Mouse (Mus musculus) yolk sac, embryonic 10.5 days (tissue): ENCODE results near the gene Accsl.

Experiments used
- DNase-seq: peaks from one replicate; pipeline ENCODE4 v3.0.0-alpha.2; 2017; ENCODE audit warnings: low spot score

Accsl gene

GRCm38 (mm10) chr2:93874606-93875005, 5.6 kb upstream of the Accsl start:
- no peak for DNase-seq

- no peak for DNase-seq
Observed at GRCm38 (mm10) chr2:93874227-93874514, 5.2 kb upstream of the Accsl start.

GRCm38 (mm10) chr2:93873449-93874226, 4.7 kb upstream of the Accsl start:
- peak; percentile 32 for DNase-seq

GRCm38 (mm10) chr2:93872257-93872656, 3.3 kb upstream of the Accsl start:
- DNase-seq = no peak

GRCm38 (mm10) chr2:93871411-93871925, 2.5 kb upstream of the Accsl start:
- no peak for DNase-seq

GRCm38 (mm10) chr2:93870842-93871241, 1.9 kb upstream of the Accsl start:
- peak; percentile 45 for DNase-seq

GRCm38 (mm10) chr2:93868566-93868965, 391 bp downstream of the Accsl start:
- DNase-seq = no peak

GRCm38 (mm10) chr2:93863229-93863628, 5.7 kb downstream of the Accsl start:
- DNase-seq = no peak

GRCm38 (mm10) chr2:93858845-93859244, 10.1 kb downstream of the Accsl start:
- no peak for DNase-seq

- no peak for DNase-seq
Observed at GRCm38 (mm10) chr2:93851303-93851702, 17.7 kb downstream of the Accsl start.

- DNase-seq = no peak
Observed at GRCm38 (mm10) chr2:93850317-93850944, 18.5 kb downstream of the Accsl start.

- peak; percentile 81 for DNase-seq
Observed at GRCm38 (mm10) chr2:93849505-93850089, 19.4 kb downstream of the Accsl start, which contains the start of gene Accs. Gene Accs, minus strand, starts transcription at chr2:93849943.

GRCm38 (mm10) chr2:93841349-93841748, 27.6 kb downstream of the Accsl start:
- no peak for DNase-seq

GRCm38 (mm10) chr2:93840109-93840508, 28.8 kb downstream of the Accsl start:
- no peak for DNase-seq

- no peak for DNase-seq
Observed at GRCm38 (mm10) chr2:93838931-93839330, 30.0 kb downstream of the Accsl start.

GRCm38 (mm10) chr2:93836232-93836785, 32.6 kb downstream of the Accsl start:
- no peak for DNase-seq

GRCm38 (mm10) chr2:93835596-93835995, 33.4 kb downstream of the Accsl start:
- DNase-seq = no peak

GRCm38 (mm10) chr2:93823519-93823918, 45.4 kb downstream of the Accsl start:
- DNase-seq = peak; percentile 57

- DNase-seq = peak; percentile 82
Observed at GRCm38 (mm10) chr2:93822045-93822749, 46.8 kb downstream of the Accsl start, which contains the start of gene Ext2. Gene Ext2, minus strand, starts transcription at chr2:93822568.

- DNase-seq = no peak
Observed at GRCm38 (mm10) chr2:93817791-93818190, 51.2 kb downstream of the Accsl start.

GRCm38 (mm10) chr2:93813343-93813742, 55.6 kb downstream of the Accsl start:
- no peak for DNase-seq

- DNase-seq = no peak
Observed at GRCm38 (mm10) chr2:93811812-93812211, 57.1 kb downstream of the Accsl start.
